Mouse (Mus musculus) embryonic facial prominence, embryonic 14.5 days (tissue): Measurements from ENCODE around the gene Hist1h2bg. TPM values are rescaled to one million over a fixed set of nuclear protein-coding genes. Genes with fewer than 3 reads are reported as not detected.
"Not testable (repeated sequence)": the region's sequence is repeated elsewhere in the genome, so short reads cannot be mapped to it uniquely, and the experiment has no call there.

Experiments used
- ATAC-seq: fragments of 200-750 bp; cut with Nextera tagmentation; 2 replicates; pipeline ENCODE4 v1.8.0; 2017; ENCODE audit warnings: low read depth, moderate number of reproducible peaks, moderate TSS enrichment
- DNase-seq: peaks from one replicate; pipeline ENCODE4 v3.0.0-alpha.2; 2015; ENCODE audit warnings: low spot score
- H3K27ac ChIP-seq: fragments of 300-500 bp; sonication (generic); replicated peaks from 2 replicates; pipeline ENCODE4 v1.5.1; 2014; ENCODE audit warnings: low read depth, mild to moderate bottlenecking, low read length, moderate library complexity
- H3K27me3 ChIP-seq: fragments of 300-500 bp; sonication (generic); replicated peaks from 2 replicates; pipeline ENCODE4 v1.6.1; 2014; ENCODE audit warnings: low read length; ENCODE audit not compliant: control insufficient read depth, insufficient read depth
- H3K36me3 ChIP-seq: fragments of 300-500 bp; sonication (generic); 2 replicates; pipeline ENCODE4 v1.6.1; 2014; ENCODE audit warnings: low read length, mixed read lengths; ENCODE audit not compliant: control insufficient read depth, insufficient read depth
- H3K4me1 ChIP-seq: fragments of 300-500 bp; sonication (generic); 2 replicates; pipeline ENCODE4 v1.6.1; 2014; ENCODE audit warnings: antibody characterized with exemption, low read length; ENCODE audit not compliant: control insufficient read depth, insufficient read depth
- H3K4me2 ChIP-seq: fragments of 300-500 bp; sonication (generic); 2 replicates; pipeline ENCODE4 v1.6.1; 2014; ENCODE audit warnings: low read depth, mild to moderate bottlenecking, low read length, moderate library complexity, mixed read lengths
- H3K4me3 ChIP-seq: fragments of 300-500 bp; sonication (generic); 2 replicates; pipeline ENCODE4 v1.5.1; 2014; ENCODE audit warnings: low read depth, mild to moderate bottlenecking, low read length
- H3K9ac ChIP-seq: fragments of 300-500 bp; sonication (generic); 2 replicates; pipeline ENCODE4 v1.6.1; 2014; ENCODE audit warnings: low read depth, mild to moderate bottlenecking, low read length, moderate library complexity, mixed read lengths
- H3K9me3 ChIP-seq: fragments of 300-500 bp; sonication (generic); 2 replicates; pipeline ENCODE4 v1.6.1; 2016; ENCODE audit warnings: low read length; ENCODE audit not compliant: control insufficient read depth
- WGBS: fragments of 180-500 bp; shearing (Covaris S2); extraction: QIAGEN DNeasy Blood & Tissue Kit; methylation state at CpG from one replicate; pipeline ENCODE4 v1.1.7; 2014; 5-methylcytosine and 5-hydroxymethylcytosine counted together
- polyA plus RNA-seq: library from polyadenylated mRNA; unstranded; fragments of >200 nt; fragmentation: Nextera tagmentation; extraction: Ambion mirVana; gene quantifications from 2 replicates; pipeline ENCODE4 v1.2.1, GENCODE M21; 2014

The Hist1h2bg gene
- polyA plus RNA-seq, 1 experiment from 2014 or later, result 5.1 TPM

DNA sequence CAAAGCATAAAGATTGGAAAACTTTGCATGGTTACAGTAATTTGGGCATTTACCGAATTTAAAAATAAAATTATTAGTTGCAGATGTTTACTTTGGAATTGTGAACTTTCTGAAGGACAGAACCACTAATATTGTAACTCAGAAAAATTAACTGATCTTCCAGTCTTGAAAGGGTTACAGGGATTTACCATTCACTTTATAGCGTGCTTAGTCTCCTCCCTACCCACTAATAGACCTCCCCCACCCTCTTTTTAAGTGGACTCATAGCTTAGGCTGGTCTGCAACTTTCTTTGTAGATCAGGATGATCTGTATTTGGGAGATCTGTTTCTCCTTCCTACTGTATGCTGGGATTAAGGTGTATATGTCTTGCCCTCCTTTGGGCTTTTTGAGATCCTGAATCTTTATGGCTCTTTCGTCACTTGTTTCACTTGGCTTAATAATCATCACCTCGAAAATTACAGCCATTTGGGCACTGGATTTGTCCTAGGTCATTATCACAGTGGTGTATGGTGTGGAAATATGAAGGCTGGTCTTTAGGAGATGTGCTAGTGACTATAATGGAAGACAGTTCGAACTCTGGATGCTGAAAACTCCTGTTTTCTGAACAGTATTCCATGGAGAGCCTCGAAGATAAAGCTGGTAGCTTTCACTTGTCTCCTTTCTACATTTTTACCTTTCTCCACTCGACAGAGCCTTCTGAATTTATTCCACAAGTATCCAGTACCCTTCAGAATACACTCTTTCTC is 34.9 kb upstream of the Hist1h2bg start:
- Histone ChIP-seq H3K9me3 (no peaks in the 10 kb centered on the region), H3K27ac (peak overlapping the region; percentile 90), H3K27me3 (no peaks in the 10 kb centered on the region), H3K4me2 (peak overlapping the region; percentile 78), H3K36me3 (no peaks in the 10 kb centered on the region), H3K4me3 (peak overlapping the region; percentile 56), H3K9ac (peak overlapping the region; percentile 70), H3K4me1 (peaks cover 29% of the 10 kb centered on the region)
- WGBS, result 18% methylated on average over 7 of the region's 7 CpGs
- no peak for ATAC-seq
- DNase-seq, result peak; percentile 33

GRCm38 (mm10) chr13:23537006-23537710 is 34.0 kb upstream of the Hist1h2bg start:
- no peaks in the 10 kb centered on the region for H3K36me3 ChIP-seq
- 73% methylated on average over 3 of the region's 3 CpGs for WGBS
- H3K27me3 ChIP-seq, result no peaks in the 10 kb centered on the region
- DNase-seq (no peak), ATAC-seq (no peak)
- H3K9me3 ChIP-seq, result no peaks in the 10 kb centered on the region
- peak overlapping the region; percentile 90 for H3K27ac ChIP-seq
- peak overlapping the region; percentile 31; the same call in 1 of the 2 replicates for H3K9ac ChIP-seq
- H3K4me2 ChIP-seq, result peak overlapping the region; percentile 78
- H3K4me3 ChIP-seq, result peak overlapping the region; percentile 56; the same call in 1 of the 2 replicates
- peaks cover 26% of the 10 kb centered on the region for H3K4me1 ChIP-seq

DNA sequence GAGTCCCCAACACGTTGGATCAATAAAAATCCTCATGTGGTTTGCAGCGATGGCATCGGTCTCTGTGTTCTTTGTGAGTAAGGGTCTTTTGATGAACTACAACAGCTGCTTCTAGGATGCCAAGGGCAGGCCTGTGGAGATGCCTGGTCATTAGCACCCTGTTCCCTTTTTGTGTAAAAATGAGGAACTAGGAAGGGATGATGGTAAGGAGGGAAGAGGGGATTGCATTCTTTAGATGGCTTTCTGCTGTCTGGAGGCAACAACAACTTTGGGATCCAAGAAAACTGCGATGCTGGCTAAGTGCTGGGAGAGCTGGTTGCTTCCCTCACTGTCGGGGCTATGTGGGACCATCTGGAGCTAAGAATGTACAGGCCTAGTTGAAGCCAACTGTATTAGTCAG is 32.9 kb upstream of the Hist1h2bg start:
- no peak overlapping the region for H3K9ac ChIP-seq
- ATAC-seq (no peak), DNase-seq (no peak)
- H3K27ac ChIP-seq, result no peak overlapping the region
- no peak overlapping the region for H3K4me3 ChIP-seq
- H3K36me3 ChIP-seq, result no peaks in the 10 kb centered on the region
- H3K9me3 ChIP-seq, result no peaks in the 10 kb centered on the region
- H3K4me2 ChIP-seq, result no peak overlapping the region
- H3K27me3 ChIP-seq, result no peaks in the 10 kb centered on the region
- 0 out of 2 replicates have a peak, but pooled peaks cover 19% of the 10 kb centered on the region for H3K4me1 ChIP-seq
- 52% methylated on average over 5 of the region's 5 CpGs for WGBS

GRCm38 (mm10) chr13:23539821-23540220 is 31.4 kb upstream of the Hist1h2bg start:
- H3K4me3 ChIP-seq, DNase-seq, H3K36me3 ChIP-seq, H3K4me2 ChIP-seq, H3K27me3 ChIP-seq, H3K27ac ChIP-seq, H3K9me3 ChIP-seq, ATAC-seq, H3K9ac ChIP-seq: not testable (repeated sequence)
- WGBS, result 81% methylated on average over 1 of the region's 1 CpGs
- H3K4me1 ChIP-seq, result 0 out of 2 replicates have a peak, but pooled peaks cover 19% of the 10 kb centered on the region

DNA sequence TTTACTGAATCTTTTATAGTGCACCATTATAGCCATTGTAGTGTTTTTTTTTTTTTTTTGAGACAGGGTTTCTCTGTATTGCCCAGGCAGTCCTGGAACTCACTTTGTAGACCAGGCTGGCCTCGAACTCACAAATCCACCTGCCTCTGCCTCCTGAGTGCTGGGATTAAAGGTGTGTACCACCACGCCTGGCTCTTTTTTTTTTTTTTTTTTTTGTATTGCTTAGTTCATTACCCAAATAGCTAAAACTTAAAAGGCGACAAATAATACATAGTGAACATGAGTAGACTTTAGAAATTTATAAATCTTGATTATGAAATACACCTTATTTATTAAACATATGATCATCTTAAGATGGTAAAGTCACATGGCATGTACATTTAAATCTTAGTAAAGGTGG is 29.7 kb upstream of the Hist1h2bg start:
- WGBS, result 79% methylated on average over 3 of the region's 3 CpGs
- 0 out of 2 replicates have a peak, but pooled peaks cover 14% of the 10 kb centered on the region for H3K4me1 ChIP-seq
- H3K4me3 ChIP-seq, result peak overlapping the region; percentile 46; the same call in 1 of the 2 replicates
- H3K36me3 ChIP-seq, result no peaks in the 10 kb centered on the region
- H3K9me3 ChIP-seq, result no peaks in the 10 kb centered on the region
- ATAC-seq (no peak), DNase-seq (no peak)
- no peak overlapping the region for H3K9ac ChIP-seq
- no peak overlapping the region for H3K27ac ChIP-seq
- H3K27me3 ChIP-seq, result no peaks in the 10 kb centered on the region
- peak overlapping the region; percentile 80 for H3K4me2 ChIP-seq

DNA sequence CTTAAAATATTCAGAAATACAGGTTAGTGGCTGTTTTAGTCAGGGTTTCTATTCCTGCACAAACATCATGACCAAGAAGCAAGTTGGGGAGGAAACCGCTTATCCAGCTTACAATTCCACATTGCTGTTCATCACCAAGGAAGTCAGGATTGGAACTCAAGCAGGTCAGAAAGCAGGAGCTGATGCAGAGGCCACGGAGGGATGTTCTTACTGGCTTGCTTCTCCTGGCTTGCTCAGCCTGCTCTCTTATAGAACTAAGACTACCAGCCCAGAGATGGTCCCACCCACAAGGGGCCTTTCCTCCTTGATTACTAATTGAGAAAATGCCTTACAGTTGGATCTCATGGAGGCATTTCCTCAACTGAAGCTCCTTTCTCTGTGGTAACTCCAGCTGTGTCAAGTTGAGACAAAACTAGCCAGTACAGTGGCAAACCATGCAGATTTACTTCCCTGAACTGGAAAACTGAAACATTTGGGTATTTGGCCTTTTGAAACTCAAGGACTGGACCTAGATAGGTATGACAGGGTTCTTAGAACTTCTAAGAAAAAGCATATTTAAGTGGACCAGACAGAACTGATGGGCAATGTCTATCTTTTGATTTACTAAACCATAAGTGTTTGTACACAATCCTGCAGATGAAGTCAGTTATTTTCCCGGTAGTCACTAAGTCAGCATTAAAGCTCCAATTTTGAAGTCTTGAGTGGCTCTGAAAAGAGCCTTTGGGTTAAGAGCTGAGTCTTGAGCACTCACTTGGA is 28.8 kb upstream of the Hist1h2bg start:
- ATAC-seq, DNase-seq, H3K27me3 ChIP-seq, H3K4me1 ChIP-seq, H3K9me3 ChIP-seq, H3K36me3 ChIP-seq: not testable (repeated sequence)
- Histone ChIP-seq H3K4me3 (peak overlapping the region; percentile 46), H3K4me2 (peak overlapping the region; percentile 80), H3K27ac (peak overlapping the region; percentile 86), H3K9ac (peak overlapping the region; percentile 67)
- 12% methylated on average over 3 of the region's 3 CpGs for WGBS

DNA sequence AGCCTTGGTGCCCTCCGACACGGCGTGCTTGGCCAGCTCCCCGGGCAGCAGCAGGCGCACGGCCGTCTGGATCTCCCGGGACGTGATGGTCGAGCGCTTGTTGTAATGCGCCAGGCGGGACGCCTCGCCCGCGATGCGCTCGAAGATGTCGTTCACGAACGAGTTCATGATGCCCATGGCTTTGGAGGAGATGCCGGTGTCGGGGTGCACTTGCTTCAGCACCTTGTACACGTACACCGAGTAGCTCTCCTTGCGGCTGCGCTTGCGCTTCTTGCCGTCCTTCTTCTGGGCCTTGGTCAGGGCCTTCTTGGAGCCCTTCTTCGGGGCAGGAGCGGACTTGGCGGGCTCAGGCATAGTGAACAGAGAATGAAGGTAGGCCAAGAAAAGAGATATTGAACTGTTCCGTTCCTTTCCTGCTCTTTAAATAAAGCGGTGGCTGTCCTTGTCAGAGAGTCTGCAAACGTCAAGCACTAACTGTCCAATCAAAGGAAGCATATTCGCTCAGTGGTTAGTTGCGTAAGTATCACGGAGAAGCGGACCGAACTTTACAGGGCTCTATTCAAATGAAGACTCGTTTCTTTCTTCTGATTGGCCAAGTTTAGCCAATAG is 28.1 kb upstream of the Hist1h2bg start, which contains the start of gene Hist1h2bh:
TSS of gene Hist1h2bh (minus strand) at position 394 of the 609 bp plus-strand sequence.
- ATAC-seq, result peak; percentile 95
- WGBS, result under 1% methylated on average over 22 of the region's 42 CpGs
- H3K9ac ChIP-seq, result peak within 1 kb of the TSS; percentile 73

More for the DNA sequence above, 28.1 kb upstream of the Hist1h2bg start, which contains the start of gene Hist1h2bh:
- not testable (repeated sequence) for H3K9me3 ChIP-seq, H3K27me3 ChIP-seq, H3K36me3 ChIP-seq, H3K4me1 ChIP-seq
- Histone ChIP-seq H3K27ac (peak within 1 kb of the TSS; percentile 98), H3K4me3 (peak within 1 kb of the TSS; percentile 46), H3K4me2 (peak within 1 kb of the TSS; percentile 80)
- DNase-seq, result peak; percentile 99
